In genomic region chr9:32928289-32929000, GRCm38 (mm10) we compare ENCODE assay signal across 20 mouse cellular contexts.
DNase-seq lines count a peak whose midpoint lies in the region; ATAC-seq and TF ChIP-seq lines count a peak whose summit lies in the region.
"Had no signal": no experiment of that assay in that cellular context is flagged by ENCODE, and none has a peak within 500 bp of the region (broad histone marks: within the 10 kb centered on the region; RNA-seq: fewer than 3 reads in every experiment).

No protein-coding gene starts in this region.

- peak overlapping the region; percentile 99 for H3K27ac ChIP-seq in thymus, adult 2 months (ENCODE audit: control insufficient read depth, insufficient read depth, low read length)
- H3K27ac ChIP-seq in layer of hippocampus, adult 2 months = no peak overlapping the region
- H3K27ac ChIP-seq: forebrain, embryonic 15.5 days; limb, embryonic 13.5 days; neural tube, embryonic 13.5 days had no signal

- H3K27me3 ChIP-seq in thymus, adult 2 months (ENCODE audit: control insufficient read depth, insufficient read depth, low read length) = no peaks in the 10 kb centered on the region
- H3K27me3 ChIP-seq: forebrain, embryonic 15.5 days; limb, embryonic 13.5 days; neural tube, embryonic 13.5 days had no signal

- WGBS in thymus, adult 2 months = 2% methylated on average over 8 of the region's 8 CpGs

- intact Hi-C loops in heart, postnatal 36 days (cut with DNase I) = no loop called here

- peak; percentile 56 for ATAC-seq in megakaryocyte, adult 5-6 weeks (ENCODE audit: poor library complexity, severe bottlenecking)
- ATAC-seq: forebrain, embryonic 15.5 days; hindbrain, embryonic 16.5 days; liver, postnatal 0 days; midbrain, embryonic 16.5 days had no signal

- H3K4me1 ChIP-seq in thymus, adult 2 months (replicated peaks; ENCODE audit: control insufficient read depth, insufficient read depth, low read length) = peaks cover 41% of the 10 kb centered on the region
- H3K4me1 ChIP-seq: forebrain, embryonic 15.5 days; neural tube, embryonic 13.5 days had no signal

- TF ChIP-seq CTCF in thymus, adult 2 months (IDR thresholded peaks at IDR 0.05; ENCODE audit: borderline replicate concordance, control insufficient read depth, extremely low read depth, insufficient read depth, low read length, poor library complexity) = no peak
- TF ChIP-seq CTCF in layer of hippocampus, adult 2 months (conservative IDR thresholded peaks at IDR 0.05) = no peak

- DNase-seq in heart, adult 11 months = peak; percentile 59
- DNase-seq in heart, postnatal 36 days = no peak
- DNase-seq in CD4-positive helper T cell, adult 2 months (ENCODE audit: low read depth, low spot score) = peak; percentile 95
- peak; percentile 87 for DNase-seq in thymus, adult 2 months
- no peak for DNase-seq in layer of hippocampus, adult 9-11 months
- DNase-seq in layer of hippocampus, adult 2 months (ENCODE audit: low spot score in 2 of 2) = no peak
- DNase-seq in right cerebral cortex, postnatal 10 days (ENCODE audit: low spot score in 2 of 2) = no peak
- DNase-seq: adrenal gland, postnatal 25 days; cerebellum, postnatal 10 days; heart, adult 2 months; heart, postnatal 10 days; kidney, adult 8-10 months; liver, postnatal 0 days had no signal

- H3K36me3 ChIP-seq in thymus, adult 2 months (ENCODE audit: control insufficient read depth, insufficient read depth, low read length) = no peaks in the 10 kb centered on the region
- H3K36me3 ChIP-seq: forebrain, embryonic 15.5 days; G1E; limb, embryonic 13.5 days; neural tube, embryonic 13.5 days had no signal

- H3K4me3 ChIP-seq in thymus, adult 2 months (ENCODE audit: control insufficient read depth, insufficient read depth, low read length) = no peak overlapping the region
- no peak overlapping the region for H3K4me3 ChIP-seq in layer of hippocampus, adult 2 months
- H3K4me3 ChIP-seq: forebrain, embryonic 15.5 days; heart, adult 2 months; limb, embryonic 13.5 days; neural tube, embryonic 13.5 days had no signal

- no peak for TF ChIP-seq POLR2A in thymus, adult 2 months (IDR thresholded peaks at IDR 0.05; ENCODE audit: control insufficient read depth, extremely low read depth, insufficient read depth, low read length, poor library complexity)

Comparison
In these comparisons a context has a peak if more than half of its experiments do, and no peak if none do; other contexts are left out.
1. DNase-seq: peak in heart, adult 11 months (single experiment), CD4-positive helper T cell, adult 2 months (single experiment) and thymus, adult 2 months (single experiment); none in heart, postnatal 36 days (0 of 2), layer of hippocampus, adult 9-11 months (single experiment), layer of hippocampus, adult 2 months (0 of 2) and right cerebral cortex, postnatal 10 days (0 of 2).